Mouse (Mus musculus) ES-E14 (cell line): ENCODE measurements around the gene Slc25a12.

ENCODE experiments used
- CHD2 ChIP-seq: IDR thresholded peaks from 2 replicates; pipeline ENCODE4 v1.6.1; 2014; ENCODE audit warnings: mild to moderate bottlenecking, low read depth, low read length, inconsistent platforms
- HCFC1 ChIP-seq: IDR thresholded peaks from 2 replicates; pipeline ENCODE4 v1.6.1; 2012; ENCODE audit warnings: low read length, inconsistent platforms, borderline replicate concordance; ENCODE audit not compliant: insufficient read depth
- MAFK ChIP-seq: IDR thresholded peaks from 2 replicates; pipeline ENCODE4 v1.6.1; 2014; ENCODE audit warnings: mild to moderate bottlenecking, low read depth, low read length, inconsistent platforms; ENCODE audit not compliant: insufficient read depth
- ZC3H11A ChIP-seq: IDR thresholded peaks from 2 replicates; pipeline ENCODE4 v1.6.1; 2012; ENCODE audit warnings: low read depth, mild to moderate bottlenecking, inconsistent platforms, low read length, borderline replicate concordance
- ZNF384 ChIP-seq: IDR thresholded peaks from 2 replicates; pipeline ENCODE4 v1.6.1; 2012; ENCODE audit warnings: low read depth, low read length, inconsistent platforms

DNA sequence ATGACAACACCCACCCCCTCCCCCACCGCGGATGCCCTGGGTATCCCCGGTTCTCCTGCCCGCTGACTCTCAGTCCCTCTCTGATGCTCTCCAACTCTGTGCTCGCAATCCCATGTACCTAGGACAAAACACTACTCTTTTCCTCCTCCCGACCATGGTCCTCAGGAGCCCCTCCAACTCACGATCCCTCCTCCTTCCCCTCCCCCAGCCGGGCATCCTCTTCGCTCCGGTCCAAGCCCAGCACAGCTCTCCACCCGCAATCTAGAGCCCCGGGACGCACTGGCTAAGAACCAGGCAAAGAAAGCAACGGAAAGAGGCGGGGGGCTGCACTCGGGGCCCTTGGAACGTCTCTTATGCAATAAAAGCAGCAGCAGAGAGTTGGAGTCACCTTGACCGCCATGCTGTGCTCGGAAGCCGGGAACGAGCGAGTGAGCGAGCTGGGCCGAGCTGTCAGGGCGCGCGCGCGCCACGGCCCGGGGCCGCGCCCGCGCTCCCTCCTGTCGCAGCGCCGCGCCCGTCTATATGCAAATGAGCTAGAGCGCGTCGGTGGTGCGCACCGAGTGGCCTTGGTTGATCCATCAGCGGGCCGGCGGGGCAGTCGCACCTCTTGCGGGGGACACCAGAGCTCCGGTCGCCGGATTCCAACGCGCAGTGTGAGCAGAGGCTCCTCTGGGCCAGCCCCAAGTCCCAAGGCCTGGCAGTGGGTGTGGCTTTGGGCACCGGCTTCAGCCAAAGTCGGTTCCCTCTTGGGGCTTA, at the start of gene Slc25a12:
- TF ChIP-seq ZNF384 (no peak), CHD2 (no peak), HCFC1 (no peak), MAFK (no peak), ZC3H11A (no peak)
